Comparison of ENCODE assay signal across 12 mouse cellular contexts in genomic region chr10:65324840-65325410, GRCm38 (mm10).
"Had no signal": no experiment of that assay in that cellular context is flagged by ENCODE, and none has a peak within 500 bp of the region (broad histone marks: within the 10 kb centered on the region; RNA-seq: fewer than 3 reads in every experiment).

No protein-coding gene starts in this region.

- H3K4me2 ChIP-seq: liver, embryonic 13.5 days; midbrain, embryonic 11.5 days had no signal

- H3K4me1 ChIP-seq: liver, embryonic 13.5 days had no signal

- H3K27me3 ChIP-seq: liver, embryonic 13.5 days had no signal

- H3K9me3 ChIP-seq: liver, embryonic 13.5 days had no signal

- H3K36me3 ChIP-seq: liver, embryonic 13.5 days had no signal

- DNase-seq: kidney, adult 2 months; kidney, postnatal 25 days; liver, embryonic 13.5 days; lung, adult 2 months; lung, postnatal 14 days; lung, postnatal 4 days; midbrain, embryonic 14.5 days; thymus, adult 2 months; thymus, postnatal 14 days; thymus, postnatal 4 days had no signal

- H3K9ac ChIP-seq: liver, embryonic 13.5 days had no signal

- H3K4me3 ChIP-seq: liver, embryonic 13.5 days had no signal

- H3K27ac ChIP-seq: kidney, postnatal 0 days; liver, embryonic 13.5 days had no signal
